Mouse (Mus musculus) heart, adult 2 months (tissue): ENCODE data around the gene Zc2hc1c.

ENCODE experiments used
- CTCF ChIP-seq: fragments of 200-600 bp; IDR thresholded peaks from 2 replicates; pipeline ENCODE4 v1.8.1; 2022; ENCODE audit warnings: antibody characterized with exemption, mild to moderate bottlenecking, moderate library complexity
- EP300 ChIP-seq: fragments of 200-500 bp; IDR thresholded peaks from 2 replicates; pipeline ENCODE4 v1.6.1; 2011; ENCODE audit warnings: low read depth, low read length, control low read depth; ENCODE audit not compliant: insufficient read depth
- POLR2A ChIP-seq: fragments of 200-500 bp; IDR thresholded peaks from 2 replicates; pipeline ENCODE4 v1.6.1; 2011; ENCODE audit warnings: mild to moderate bottlenecking, low read depth, low read length, control low read depth; ENCODE audit not compliant: insufficient read depth

- TF ChIP-seq CTCF (no peak), POLR2A (no peak), EP300 (no peak)
Measured at GRCm38 (mm10) chr12:85330153-85330552, 41.8 kb downstream of the Zc2hc1c start.
